Mouse (Mus musculus) hindbrain, embryonic 16.5 days (tissue): Measurements from ENCODE around the gene Relch. TPM values are rescaled to one million over a fixed set of nuclear protein-coding genes. Genes with fewer than 3 reads are reported as not detected.
"Not testable (repeated sequence)": the region's sequence is repeated elsewhere in the genome, so short reads cannot be mapped to it uniquely, and the experiment has no call there.

Experiments
- ATAC-seq: fragments of 200-750 bp; cut with Nextera tagmentation; 2 replicates; pipeline ENCODE4 v1.8.0; 2017; ENCODE audit warnings: moderate TSS enrichment, moderate library complexity
- H3K27ac ChIP-seq: fragments of 300-500 bp; sonication (generic); 2 replicates; pipeline ENCODE4 v1.5.1; 2014; ENCODE audit warnings: low read depth, mild to moderate bottlenecking, control low read depth, low read length, moderate library complexity
- H3K27me3 ChIP-seq: fragments of 300-500 bp; sonication (generic); replicated peaks from 2 replicates; pipeline ENCODE4 v1.6.1; 2014; ENCODE audit warnings: low read length; ENCODE audit not compliant: control insufficient read depth, insufficient read depth
- H3K36me3 ChIP-seq: fragments of 300-500 bp; sonication (generic); 2 replicates; pipeline ENCODE4 v1.6.1; 2014; ENCODE audit warnings: mild to moderate bottlenecking, low read length, moderate library complexity, mixed read lengths; ENCODE audit not compliant: control insufficient read depth, insufficient read depth
- H3K4me1 ChIP-seq: fragments of 300-500 bp; sonication (generic); 2 replicates; pipeline ENCODE4 v1.6.1; 2014; ENCODE audit warnings: low read depth, low read length; ENCODE audit not compliant: control insufficient read depth, insufficient read depth
- H3K4me2 ChIP-seq: fragments of 300-500 bp; sonication (generic); 2 replicates; pipeline ENCODE4 v1.6.1; 2014; ENCODE audit warnings: mild to moderate bottlenecking, low read length, control low read depth, moderate library complexity
- H3K4me3 ChIP-seq: fragments of 300-500 bp; sonication (generic); 2 replicates; pipeline ENCODE4 v1.5.1; 2014; ENCODE audit warnings: mild to moderate bottlenecking, low read length, control low read depth, moderate library complexity
- H3K9ac ChIP-seq: fragments of 300-500 bp; sonication (generic); 2 replicates; pipeline ENCODE4 v1.6.1; 2014; ENCODE audit warnings: low read depth, mild to moderate bottlenecking, control low read depth, low read length, moderate library complexity
- H3K9me3 ChIP-seq: fragments of 300-500 bp; sonication (generic); 2 replicates; pipeline ENCODE4 v1.6.1; 2014; ENCODE audit warnings: mild to moderate bottlenecking, low read length, moderate library complexity; ENCODE audit not compliant: control insufficient read depth
- WGBS: fragments of 180-500 bp; shearing (Covaris S2); extraction: QIAGEN DNeasy Blood & Tissue Kit; methylation state at CpG from one replicate; pipeline ENCODE4 v1.1.7; 2014; 5-methylcytosine and 5-hydroxymethylcytosine counted together
- polyA plus RNA-seq: library from polyadenylated mRNA; unstranded; fragments of >200 nt; fragmentation: Nextera tagmentation; extraction: Ambion mirVana; gene quantifications from 2 replicates; pipeline ENCODE4 v1.2.1, GENCODE M21; 2015

Relch gene
- polyA plus RNA-seq, 1 experiment from 2014 or later = 33.9 TPM

DNA sequence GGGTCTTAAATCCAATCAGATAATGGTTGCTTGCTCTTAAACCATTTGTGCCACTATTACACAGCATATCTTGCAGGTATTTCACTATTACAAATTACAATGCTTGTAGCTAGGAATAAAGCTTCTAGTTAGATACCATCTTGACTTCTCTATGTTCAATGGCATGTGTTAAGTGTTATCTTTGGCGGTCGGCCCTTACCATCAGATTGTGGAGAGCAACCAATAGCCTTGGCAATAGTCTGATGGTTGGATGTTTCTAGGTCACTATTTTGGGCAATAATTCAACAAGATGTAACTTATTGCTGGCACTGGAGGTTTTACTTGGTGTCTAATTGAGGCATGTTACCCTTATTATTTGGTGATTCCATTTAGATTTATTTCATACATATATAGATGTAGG lies 11.1 kb downstream of the Relch start:
- Histone ChIP-seq H3K36me3 (no peaks in the 10 kb centered on the region), H3K4me1 (no peaks in the 10 kb centered on the region), H3K27me3 (no peaks in the 10 kb centered on the region), H3K9ac (no peak overlapping the region), H3K4me3 (no peak overlapping the region), H3K9me3 (no peaks in the 10 kb centered on the region), H3K4me2 (no peak overlapping the region), H3K27ac (no peak overlapping the region)
- no peak for ATAC-seq
- WGBS = 97% methylated on average over 2 of the region's 2 CpGs

- Histone ChIP-seq H3K9me3 (no peaks in the 10 kb centered on the region), H3K36me3 (no peaks in the 10 kb centered on the region), H3K9ac (no peak overlapping the region), H3K4me2 (no peak overlapping the region), H3K27ac (no peak overlapping the region), H3K4me3 (no peak overlapping the region), H3K4me1 (no peaks in the 10 kb centered on the region), H3K27me3 (no peaks in the 10 kb centered on the region)
- 81% methylated on average over 1 of the region's 1 CpGs for WGBS
- ATAC-seq = no peak
Measured at GRCm38 (mm10) chr1:105680587-105680986, 16.9 kb downstream of the Relch start.

DNA sequence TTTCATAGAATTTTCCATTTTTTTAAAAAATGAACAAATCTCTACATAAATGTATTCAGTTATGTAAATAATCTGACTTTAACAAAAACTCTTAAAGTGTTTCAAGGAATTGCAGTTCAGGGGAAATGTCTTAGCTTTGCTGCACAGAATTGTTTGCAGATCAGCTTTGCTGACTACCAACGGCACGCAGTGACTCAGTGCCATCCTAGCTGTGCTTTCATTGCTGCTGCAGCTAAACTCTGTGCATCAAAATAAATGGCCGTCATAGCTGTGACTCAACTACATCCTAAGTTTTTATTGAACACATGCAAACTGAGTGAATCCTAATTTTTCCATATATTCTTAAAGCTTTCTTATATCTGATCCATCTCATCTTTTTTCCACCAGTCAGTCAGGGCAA lies 21.8 kb downstream of the Relch start:
- ATAC-seq = no peak

GRCm38 (mm10) chr1:105695581-105695980 lies 31.9 kb downstream of the Relch start:
- 89% methylated on average over 2 of the region's 2 CpGs for WGBS
- Histone ChIP-seq H3K9me3 (no peaks in the 10 kb centered on the region), H3K27ac (no peak overlapping the region), H3K4me3 (no peak overlapping the region), H3K4me1 (no peaks in the 10 kb centered on the region), H3K27me3 (no peaks in the 10 kb centered on the region), H3K9ac (no peak overlapping the region), H3K36me3 (no peaks in the 10 kb centered on the region; the same call in 1 of the 2 replicates), H3K4me2 (no peak overlapping the region)
- ATAC-seq = no peak

More for the DNA sequence above, 21.8 kb downstream of the Relch start:
- 88% methylated on average over 3 of the region's 3 CpGs for WGBS
- H3K9ac ChIP-seq = no peak overlapping the region
- H3K9me3 ChIP-seq = no peaks in the 10 kb centered on the region
- no peak overlapping the region for H3K4me2 ChIP-seq
- H3K36me3 ChIP-seq = no peaks in the 10 kb centered on the region
- no peaks in the 10 kb centered on the region for H3K27me3 ChIP-seq
- no peaks in the 10 kb centered on the region for H3K4me1 ChIP-seq
- no peak overlapping the region for H3K4me3 ChIP-seq
- H3K27ac ChIP-seq = no peak overlapping the region

DNA sequence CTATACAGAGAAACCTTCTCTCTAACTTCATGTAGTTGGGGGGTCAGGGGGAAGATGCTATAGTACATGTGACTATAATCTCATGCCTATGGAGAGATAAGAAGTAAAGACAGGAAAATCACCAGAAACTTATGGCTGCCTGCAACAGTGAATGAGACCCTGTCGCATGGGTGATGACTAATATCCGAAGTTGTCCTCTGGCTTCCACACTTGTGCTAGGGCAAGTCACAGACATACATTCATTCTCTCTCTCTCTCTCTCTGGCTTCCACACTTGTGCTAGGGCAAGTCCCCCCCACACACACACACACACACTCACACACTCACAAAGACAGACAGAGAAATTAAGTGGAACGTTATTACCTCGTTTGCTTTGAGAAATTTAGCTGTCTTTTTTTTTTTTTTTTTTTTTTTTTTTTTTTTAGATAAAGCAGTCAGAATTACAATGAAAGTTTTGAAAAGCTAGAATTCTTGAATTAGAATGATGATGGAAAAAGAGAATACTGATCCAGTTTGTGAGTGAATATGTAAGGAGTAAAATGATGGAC lies 37.4 kb downstream of the Relch start:
- H3K27ac ChIP-seq = no peak overlapping the region
- no peaks in the 10 kb centered on the region for H3K27me3 ChIP-seq
- no peak overlapping the region for H3K9ac ChIP-seq
- H3K4me3 ChIP-seq = no peak overlapping the region
- H3K36me3 ChIP-seq = peaks cover 5% of the 10 kb centered on the region; the same call in 1 of the 2 replicates
- no peak for ATAC-seq
- WGBS = 92% methylated on average over 4 of the region's 4 CpGs
- H3K4me1 ChIP-seq = no peaks in the 10 kb centered on the region
- no peaks in the 10 kb centered on the region for H3K9me3 ChIP-seq
- H3K4me2 ChIP-seq = no peak overlapping the region

GRCm38 (mm10) chr1:105709415-105709814 lies 45.8 kb downstream of the Relch start:
- H3K4me1 ChIP-seq = no peaks in the 10 kb centered on the region
- no peak overlapping the region for H3K27ac ChIP-seq
- WGBS = 82% methylated on average over 2 of the region's 2 CpGs
- no peaks in the 10 kb centered on the region for H3K9me3 ChIP-seq
- no peaks in the 10 kb centered on the region for H3K27me3 ChIP-seq
- no peak overlapping the region for H3K9ac ChIP-seq
- H3K4me2 ChIP-seq = no peak overlapping the region
- H3K4me3 ChIP-seq = no peak overlapping the region
- ATAC-seq = no peak
- peaks cover 12% of the 10 kb centered on the region; the same call in 1 of the 2 replicates for H3K36me3 ChIP-seq

GRCm38 (mm10) chr1:105711227-105711626 lies 47.6 kb downstream of the Relch start:
- Histone ChIP-seq H3K4me2 (no peak overlapping the region), H3K27ac (no peak overlapping the region), H3K9ac (no peak overlapping the region), H3K27me3 (no peaks in the 10 kb centered on the region), H3K4me1 (no peaks in the 10 kb centered on the region), H3K9me3 (no peaks in the 10 kb centered on the region), H3K36me3 (peaks cover 10% of the 10 kb centered on the region; the same call in 1 of the 2 replicates), H3K4me3 (no peak overlapping the region)
- WGBS = 28% methylated on average over 1 of the region's 1 CpGs
- no peak for ATAC-seq

DNA sequence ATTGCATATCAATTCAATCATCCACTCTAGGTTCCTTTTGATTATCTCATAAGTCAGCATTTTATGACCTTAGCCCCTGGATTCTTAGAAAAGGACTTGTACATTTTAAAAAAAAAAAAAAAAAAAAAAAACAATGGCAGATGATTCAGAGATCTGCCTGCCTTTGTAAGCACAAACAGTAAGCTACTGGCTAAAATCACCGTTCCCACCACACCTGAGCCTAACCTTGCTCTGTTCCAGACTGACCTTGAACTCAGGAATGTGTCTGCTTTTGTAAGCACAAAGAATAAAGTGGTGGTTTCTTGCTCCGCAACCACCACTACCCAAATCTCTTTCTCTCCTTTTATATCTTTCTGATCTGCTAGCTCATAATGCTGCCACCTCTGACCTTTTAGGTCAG lies 49.2 kb downstream of the Relch start:
- Histone ChIP-seq H3K9ac (no peak overlapping the region), H3K36me3 (peaks cover 6% of the 10 kb centered on the region; the same call in 1 of the 2 replicates), H3K4me1 (no peaks in the 10 kb centered on the region), H3K4me3 (no peak overlapping the region), H3K27me3 (no peaks in the 10 kb centered on the region), H3K9me3 (no peaks in the 10 kb centered on the region), H3K4me2 (no peak overlapping the region), H3K27ac (no peak overlapping the region)
- WGBS = 94% methylated on average over 2 of the region's 2 CpGs
- no peak for ATAC-seq

- H3K4me3 ChIP-seq = no peak overlapping the region
- no peak for ATAC-seq
- no peaks in the 10 kb centered on the region for H3K27me3 ChIP-seq
- H3K9me3 ChIP-seq = no peaks in the 10 kb centered on the region
- WGBS = 97% methylated on average over 1 of the region's 1 CpGs
- H3K9ac ChIP-seq = no peak overlapping the region
- H3K27ac ChIP-seq = no peak overlapping the region
- H3K4me1 ChIP-seq = no peaks in the 10 kb centered on the region
- peaks cover 10% of the 10 kb centered on the region; the same call in 1 of the 2 replicates for H3K36me3 ChIP-seq
- no peak overlapping the region for H3K4me2 ChIP-seq
Measured at GRCm38 (mm10) chr1:105718358-105718757, 54.7 kb downstream of the Relch start.

DNA sequence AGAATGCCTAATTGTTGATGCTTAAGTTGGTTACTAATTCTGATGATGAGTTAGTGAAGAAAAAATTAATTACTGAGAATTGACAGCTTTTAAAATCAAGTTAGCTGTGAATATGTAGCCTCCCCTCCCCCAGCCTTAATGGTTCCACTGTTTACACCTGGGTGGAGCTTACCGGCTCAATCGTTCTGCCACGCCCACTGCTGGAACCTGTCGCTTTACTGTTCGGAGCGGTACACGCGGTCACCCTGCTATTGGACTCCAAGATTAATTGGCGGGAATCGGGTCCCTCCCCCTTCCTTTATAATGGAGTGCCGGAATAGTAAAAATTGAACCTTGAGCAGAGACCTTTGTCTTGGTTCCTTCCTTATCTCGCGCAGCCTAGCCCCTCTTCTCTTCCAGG lies 65.6 kb downstream of the Relch start:
- WGBS = 96% methylated on average over 12 of the region's 13 CpGs
- not testable (repeated sequence) for H3K4me2 ChIP-seq, H3K27me3 ChIP-seq

More for the DNA sequence above, 65.6 kb downstream of the Relch start:
- H3K9me3 ChIP-seq, H3K4me3 ChIP-seq, H3K9ac ChIP-seq, H3K4me1 ChIP-seq, ATAC-seq, H3K27ac ChIP-seq: not testable (repeated sequence)
- H3K36me3 ChIP-seq = peaks cover 10% of the 10 kb centered on the region
